Mouse (Mus musculus): ENCODE results near the gene Fam163b. TPM values are rescaled to one million over a fixed set of nuclear protein-coding genes. Genes with fewer than 3 reads are reported as not detected.

Fam163b gene
- total and polyA plus RNA-seq, 3 experiments = not detected

DNA sequence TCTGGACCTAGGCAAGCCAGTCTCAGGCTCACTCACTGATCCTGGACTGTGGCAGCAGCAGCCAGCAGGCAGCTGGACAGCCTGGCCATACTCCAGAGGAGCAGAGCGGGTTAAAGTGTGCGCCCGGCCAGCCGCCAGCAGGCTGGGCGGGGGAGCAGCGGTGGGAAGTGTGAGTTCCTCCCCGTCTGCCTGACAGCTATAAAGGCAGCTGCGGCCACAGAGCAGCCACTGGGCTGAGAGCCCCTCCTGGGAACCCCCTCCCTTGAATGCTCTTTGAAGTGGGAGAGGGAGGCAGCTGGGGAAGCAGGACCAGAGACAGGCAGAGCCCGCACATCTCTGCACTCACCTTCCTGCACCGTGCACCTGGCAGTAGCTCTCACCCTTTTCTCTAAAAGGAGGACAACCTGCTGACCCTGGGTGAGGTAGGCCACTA lies 63.1 kb downstream of the Fam163b start, which contains the start of gene Adamtsl2 (continued):
- TF ChIP-seq ETS1 (IDR thresholded peaks at IDR 0.05; ENCODE audit: low read depth, low read length) (no peak), JUND (IDR thresholded peaks at IDR 0.05; ENCODE audit: low read depth, low read length) (no peak), GATA1 (IDR thresholded peaks at IDR 0.05; ENCODE audit: low read depth, low read length) (no peak), ELF1 (IDR thresholded peaks at IDR 0.05; ENCODE audit: low read depth, low read length) (no peak), UBTF (IDR thresholded peaks at IDR 0.05; ENCODE audit: borderline replicate concordance, insufficient read depth, low read depth, low read length) (no peak), POLR2AphosphoS5 (IDR thresholded peaks at IDR 0.05; ENCODE audit: borderline replicate concordance, low read depth, low read length) (no peak)

DNA sequence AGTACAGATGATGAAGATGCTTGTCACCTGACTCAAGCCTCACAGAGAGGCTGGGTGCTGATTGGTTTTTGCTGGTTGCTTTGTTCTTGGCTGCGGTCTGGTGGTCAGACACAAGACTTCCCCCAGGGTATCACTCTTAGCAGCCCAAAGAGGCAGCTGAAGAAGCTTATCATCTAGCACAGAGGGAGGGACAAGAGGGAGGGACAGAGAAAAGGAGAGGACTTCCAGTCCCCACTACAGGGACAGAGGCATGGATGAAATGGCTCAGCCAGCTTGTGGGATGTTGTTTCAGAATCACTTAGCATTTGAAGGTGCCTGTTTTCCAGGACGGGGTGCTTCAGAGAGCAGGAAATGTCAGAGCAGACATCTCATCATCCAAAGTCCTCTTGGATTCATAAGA lies 64.0 kb downstream of the Fam163b start:
- H3K27me3 ChIP-seq (ENCODE audit: control insufficient read depth in 1 of 2, insufficient read depth in 2 of 2, low read length in 2 of 2) = peaks cover 0 to 6% of the 10 kb centered on the region in 2 experiments; a peak in 2 of 4 replicates

DNA sequence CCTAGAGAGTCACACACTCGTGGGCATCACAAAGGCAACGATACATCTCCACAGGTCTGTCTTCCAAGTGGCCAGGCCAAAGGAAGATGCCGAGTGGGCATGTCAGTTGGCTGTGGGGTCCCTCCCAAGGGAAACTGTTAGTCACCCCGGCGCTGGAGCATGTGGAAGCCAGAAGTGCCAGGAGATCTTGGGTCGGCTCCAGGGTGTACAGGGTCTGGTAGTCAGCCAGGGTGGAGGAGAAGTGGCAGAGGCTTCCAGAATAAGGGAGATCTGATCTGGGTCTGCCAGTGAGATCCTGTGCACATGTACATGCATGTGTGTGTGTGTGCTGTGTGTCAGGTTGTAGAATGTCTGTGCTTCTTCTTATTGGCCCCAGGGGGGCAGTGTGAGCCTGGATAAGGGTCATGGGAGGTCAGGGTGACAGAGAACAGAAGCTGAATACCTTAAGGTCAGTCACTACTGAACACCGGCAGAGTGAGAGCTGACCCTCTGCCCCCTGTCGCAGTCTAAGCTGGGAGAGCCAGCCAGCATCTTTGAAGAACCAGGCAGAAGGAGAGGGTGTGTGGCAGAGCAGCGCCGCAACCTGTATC lies 64.5 kb downstream of the Fam163b start:
- Histone ChIP-seq H3K4me3 (ENCODE audit: control insufficient read depth in 1 of 2, insufficient read depth in 1 of 2, low read depth in 2 of 2, low read length in 2 of 2) (no peak overlapping the region), H3K36me3 (ENCODE audit: control insufficient read depth in 1 of 2, insufficient read depth in 2 of 2, low read length in 2 of 2) (no peaks in the 10 kb centered on the region), H3K4me1 (ENCODE audit: control insufficient read depth in 1 of 2, insufficient read depth in 2 of 2, low read length in 2 of 2) (no peaks in the 10 kb centered on the region), H3K27me3 (ENCODE audit: control insufficient read depth in 1 of 2, insufficient read depth in 2 of 2, low read length in 2 of 2) (peaks cover 0 to 8% of the 10 kb centered on the region in 2 experiments; a peak in 3 of 4 replicates), H3K9me3 (replicated peaks; ENCODE audit: insufficient read depth, low read length) (no peaks in the 10 kb centered on the region), H3K27ac (ENCODE audit: control insufficient read depth, low read depth, low read length) (no peak overlapping the region), H3K9ac (ENCODE audit: control insufficient read depth, low read depth, low read length, poor library complexity, severe bottlenecking) (no peak overlapping the region), H3K79me2 (ENCODE audit: control insufficient read depth, insufficient read depth, low read length, poor library complexity) (no peaks in the 10 kb centered on the region)
- peak; percentile 8 for DNase-seq (ENCODE audit: low read depth, low spot score)
- TF ChIP-seq CTCF (IDR thresholded peaks at IDR 0.05 in 2 of 3, conservative IDR thresholded peaks at IDR 0.05 in 1 of 3; ENCODE audit: control insufficient read depth in 1 of 3, insufficient read depth in 1 of 3, low read depth in 2 of 3, low read length in 3 of 3, poor library complexity in 1 of 3, severe bottlenecking in 1 of 3) (peak in 2 of 3 experiments; percentile 3 to 30; a peak in 2 of 6 replicates), RAD21 (IDR thresholded peaks at IDR 0.05; ENCODE audit: low read depth, low read length) (peak; percentile 23), CHD1 (IDR thresholded peaks at IDR 0.05; ENCODE audit: low read depth, low read length) (no peak), SMC3 (IDR thresholded peaks at IDR 0.05; ENCODE audit: low read depth, low read length) (0 out of 2 replicates have a peak, but pooled peaks have one; percentile 15), ETS1 (IDR thresholded peaks at IDR 0.05; ENCODE audit: low read depth, low read length) (no peak)

More for the DNA sequence above, 64.0 kb downstream of the Fam163b start:
- H3K9me3 ChIP-seq (replicated peaks; ENCODE audit: insufficient read depth, low read length) = no peaks in the 10 kb centered on the region
- no peaks in the 10 kb centered on the region for H3K79me2 ChIP-seq (ENCODE audit: control insufficient read depth, insufficient read depth, low read length, poor library complexity)
- no peaks in the 10 kb centered on the region for H3K4me1 ChIP-seq (ENCODE audit: control insufficient read depth in 1 of 2, insufficient read depth in 2 of 2, low read length in 2 of 2)
- no peaks in the 10 kb centered on the region for H3K36me3 ChIP-seq (ENCODE audit: control insufficient read depth in 1 of 2, insufficient read depth in 2 of 2, low read length in 2 of 2)
- no peak for DNase-seq (ENCODE audit: low read depth, low spot score)
- no peak overlapping the region for H3K4me3 ChIP-seq (ENCODE audit: control insufficient read depth in 1 of 2, insufficient read depth in 1 of 2, low read depth in 2 of 2, low read length in 2 of 2)
- TF ChIP-seq ZKSCAN1 (IDR thresholded peaks at IDR 0.05; ENCODE audit: low read depth, low read length) (no peak), ZC3H11A (IDR thresholded peaks at IDR 0.05; ENCODE audit: low read depth, low read length) (no peak), POLR2AphosphoS5 (IDR thresholded peaks at IDR 0.05; ENCODE audit: borderline replicate concordance, low read depth, low read length) (no peak), MAX (IDR thresholded peaks at IDR 0.05; ENCODE audit: low read length) (no peak)
- no peak overlapping the region for H3K27ac ChIP-seq (ENCODE audit: control insufficient read depth, low read depth, low read length)
- H3K9ac ChIP-seq (ENCODE audit: control insufficient read depth, low read depth, low read length, poor library complexity, severe bottlenecking) = no peak overlapping the region

All from MEL (cell line).